ENCODE assay signal across 11 mouse cellular contexts in genomic region chr7:109525740-109526663, GRCm38 (mm10). TPM values are rescaled to one million over a fixed set of nuclear protein-coding genes. Genes with fewer than 3 reads are reported as not detected.
DNase-seq lines count a peak whose midpoint lies in the region; ATAC-seq and TF ChIP-seq lines count a peak whose summit lies in the region.
"Had no signal": no experiment of that assay in that cellular context is flagged by ENCODE, and none has a peak within 500 bp of the region (broad histone marks: within the 10 kb centered on the region; RNA-seq: fewer than 3 reads in every experiment).

No protein-coding gene starts in this region.

- no peak overlapping the region for H3K4me3 ChIP-seq in embryonic facial prominence, embryonic 13.5 days
- no peak overlapping the region for H3K4me3 ChIP-seq in embryonic facial prominence, embryonic 10.5 days
- no peak overlapping the region for H3K4me3 ChIP-seq in liver, adult 2 months (ENCODE audit: insufficient read depth, low read depth, low read length)
- no peak overlapping the region for H3K4me3 ChIP-seq in intestine, postnatal 0 days (ENCODE audit: low read depth, low read length)
- no peak overlapping the region for H3K4me3 ChIP-seq in liver, embryonic 15.5 days (replicated peaks)
- no peak overlapping the region for H3K4me3 ChIP-seq in hindbrain, embryonic 16.5 days (ENCODE audit: low read length)
- H3K4me3 ChIP-seq: left cerebral cortex, adult 2 months; megakaryocyte, embryonic 14.5 days had no signal

- no peaks in the 10 kb centered on the region for H3K9me3 ChIP-seq in embryonic facial prominence, embryonic 13.5 days
- H3K9me3 ChIP-seq in embryonic facial prominence, embryonic 10.5 days = no peaks in the 10 kb centered on the region
- H3K9me3 ChIP-seq in intestine, postnatal 0 days (ENCODE audit: control insufficient read depth) = no peaks in the 10 kb centered on the region
- H3K9me3 ChIP-seq in liver, embryonic 15.5 days (replicated peaks) = no peaks in the 10 kb centered on the region
- no peaks in the 10 kb centered on the region for H3K9me3 ChIP-seq in hindbrain, embryonic 16.5 days (ENCODE audit: control insufficient read depth, low read length)
- H3K9me3 ChIP-seq: megakaryocyte, embryonic 14.5 days had no signal

- ATAC-seq in embryonic facial prominence, embryonic 13.5 days (ENCODE audit: insufficient number of reproducible peaks, insufficient read depth, low FRiP score, low TSS enrichment, low read depth) = no peak
- ATAC-seq in intestine, postnatal 0 days = no peak
- no peak for ATAC-seq in liver, embryonic 15.5 days (ENCODE audit: insufficient read depth)
- ATAC-seq in hindbrain, embryonic 16.5 days = no peak
- ATAC-seq: forebrain, embryonic 16.5 days had no signal

- H3K27me3 ChIP-seq in embryonic facial prominence, embryonic 13.5 days = no peaks in the 10 kb centered on the region
- no peaks in the 10 kb centered on the region for H3K27me3 ChIP-seq in embryonic facial prominence, embryonic 10.5 days (replicated peaks; ENCODE audit: low read depth, poor library complexity, severe bottlenecking)
- no peaks in the 10 kb centered on the region for H3K27me3 ChIP-seq in liver, adult 2 months (ENCODE audit: control insufficient read depth, insufficient read depth, low read length)
- H3K27me3 ChIP-seq in intestine, postnatal 0 days (replicated peaks; ENCODE audit: control insufficient read depth, insufficient read depth, low read length) = no peaks in the 10 kb centered on the region
- H3K27me3 ChIP-seq in liver, embryonic 15.5 days = no peaks in the 10 kb centered on the region
- no peaks in the 10 kb centered on the region for H3K27me3 ChIP-seq in hindbrain, embryonic 16.5 days (replicated peaks; ENCODE audit: control insufficient read depth, insufficient read depth, low read length)
- H3K27me3 ChIP-seq: megakaryocyte, embryonic 14.5 days had no signal

- TF ChIP-seq CTCF in liver, adult 2 months (IDR thresholded peaks at IDR 0.05; ENCODE audit: low read depth, low read length) = no peak
- no peak for TF ChIP-seq CTCF in intestine, postnatal 0 days (IDR thresholded peaks at IDR 0.05; ENCODE audit: low read depth)

- no peak for DNase-seq in embryonic facial prominence, embryonic 10.5 days (ENCODE audit: low spot score)
- DNase-seq in liver, adult 2 months (ENCODE audit: extremely low read depth, low read depth, low spot score) = peak; percentile 85
- DNase-seq in liver = no peak
- no peak for DNase-seq in urinary bladder, postnatal 25 days (ENCODE audit: low spot score)

- H3K4me2 ChIP-seq in embryonic facial prominence, embryonic 13.5 days = no peak overlapping the region
- no peak overlapping the region for H3K4me2 ChIP-seq in intestine, postnatal 0 days (replicated peaks; ENCODE audit: low read depth)
- H3K4me2 ChIP-seq in liver, embryonic 15.5 days = no peak overlapping the region
- no peak overlapping the region for H3K4me2 ChIP-seq in hindbrain, embryonic 16.5 days (ENCODE audit: low read length)

- TF ChIP-seq POLR2A in liver, adult 2 months (IDR thresholded peaks at IDR 0.05; ENCODE audit: extremely low read depth, insufficient read depth, low read length) = no peak

- H3K4me1 ChIP-seq in embryonic facial prominence, embryonic 13.5 days = peaks cover 12% of the 10 kb centered on the region
- peaks cover 14% of the 10 kb centered on the region for H3K4me1 ChIP-seq in embryonic facial prominence, embryonic 10.5 days
- peaks cover 26% of the 10 kb centered on the region for H3K4me1 ChIP-seq in liver, adult 2 months (ENCODE audit: control insufficient read depth, insufficient read depth, low read length)
- no peaks in the 10 kb centered on the region for H3K4me1 ChIP-seq in intestine, postnatal 0 days (replicated peaks; ENCODE audit: control insufficient read depth, insufficient read depth, low read length)
- peaks cover 44% of the 10 kb centered on the region for H3K4me1 ChIP-seq in liver, embryonic 15.5 days (replicated peaks)
- H3K4me1 ChIP-seq in hindbrain, embryonic 16.5 days (ENCODE audit: control insufficient read depth, insufficient read depth, low read depth, low read length) = 0 out of 2 replicates have a peak, but pooled peaks cover 2% of the 10 kb centered on the region

- no peaks in the 10 kb centered on the region for H3K79me2 ChIP-seq in liver, adult 2 months (ENCODE audit: control insufficient read depth, insufficient read depth, low read length)

- peak overlapping the region; percentile 14; the same call in 1 of the 2 replicates for H3K27ac ChIP-seq in embryonic facial prominence, embryonic 13.5 days
- H3K27ac ChIP-seq in embryonic facial prominence, embryonic 10.5 days (replicated peaks) = no peak overlapping the region; the same call in 1 of the 2 replicates
- peak overlapping the region; percentile 51 for H3K27ac ChIP-seq in liver, adult 2 months (replicated peaks; ENCODE audit: insufficient read depth, low read depth, low read length)
- 0 out of 2 replicates have a peak overlapping the region, but pooled peaks have one; percentile 7 for H3K27ac ChIP-seq in intestine, postnatal 0 days (ENCODE audit: low read depth, low read length)
- H3K27ac ChIP-seq in liver, embryonic 15.5 days (replicated peaks) = 0 out of 2 replicates have a peak overlapping the region, but pooled peaks have one; percentile 42
- H3K27ac ChIP-seq in hindbrain, embryonic 16.5 days (ENCODE audit: low read depth, low read length) = no peak overlapping the region
- H3K27ac ChIP-seq: left cerebral cortex, adult 2 months had no signal

- no peak overlapping the region for H3K9ac ChIP-seq in embryonic facial prominence, embryonic 13.5 days
- no peak overlapping the region for H3K9ac ChIP-seq in liver, adult 2 months (ENCODE audit: low read depth, low read length)
- no peak overlapping the region for H3K9ac ChIP-seq in intestine, postnatal 0 days (ENCODE audit: low read depth, low read length)
- no peak overlapping the region for H3K9ac ChIP-seq in liver, embryonic 15.5 days
- H3K9ac ChIP-seq in hindbrain, embryonic 16.5 days (ENCODE audit: low read depth, low read length) = no peak overlapping the region

- H3K36me3 ChIP-seq in embryonic facial prominence, embryonic 13.5 days = peaks cover 85% of the 10 kb centered on the region
- peaks cover 92% of the 10 kb centered on the region for H3K36me3 ChIP-seq in embryonic facial prominence, embryonic 10.5 days (replicated peaks)
- H3K36me3 ChIP-seq in liver, adult 2 months (ENCODE audit: control insufficient read depth, insufficient read depth, low read length) = peaks cover 50% of the 10 kb centered on the region
- H3K36me3 ChIP-seq in intestine, postnatal 0 days (ENCODE audit: control insufficient read depth, insufficient read depth) = peaks cover 95% of the 10 kb centered on the region
- H3K36me3 ChIP-seq in liver, embryonic 15.5 days (replicated peaks) = peaks cover 85% of the 10 kb centered on the region
- H3K36me3 ChIP-seq in hindbrain, embryonic 16.5 days (ENCODE audit: control insufficient read depth, insufficient read depth, low read length) = peaks cover 38% of the 10 kb centered on the region

- 81% methylated on average over 16 of the region's 16 CpGs for WGBS in embryonic facial prominence, embryonic 13.5 days
- 81% methylated on average over 16 of the region's 16 CpGs for WGBS in embryonic facial prominence, embryonic 10.5 days
- 22% methylated on average over 16 of the region's 16 CpGs for WGBS in liver, adult 2 months
- 64% methylated on average over 16 of the region's 16 CpGs for WGBS in intestine, postnatal 0 days
- 65% methylated on average over 16 of the region's 16 CpGs for WGBS in liver, embryonic 15.5 days (ENCODE audit: insufficient replicate concordance)
- WGBS in hindbrain, embryonic 16.5 days = 76% methylated on average over 16 of the region's 16 CpGs

RNA-seq across cellular contexts. Expression of gene Rpl27a, which starts 7.1 kb away (rescaled TPM):
- 154 and 159 TPM in 2 replicates for polyA plus RNA-seq in embryonic facial prominence, embryonic 13.5 days (2015; fragmentation: Nextera tagmentation; extraction: Ambion mirVana)
- polyA plus RNA-seq in embryonic facial prominence, embryonic 10.5 days (2016; fragmentation: Nextera tagmentation; extraction: Ambion mirVana) = 132 and 136 TPM in 2 replicates
- 318 and 380 TPM in 2 replicates for total RNA-seq in liver, adult 2 months (2014; rRNA removed)
- 251 and 255 TPM in 2 replicates for polyA plus RNA-seq in liver, adult 2 months (2012; rRNA removed)
- 81.0 and 95.7 TPM in 2 replicates for polyA plus RNA-seq in intestine, postnatal 0 days (2015; fragmentation: Nextera tagmentation; extraction: Ambion mirVana)
- polyA plus RNA-seq in liver, embryonic 15.5 days (2015; fragmentation: Nextera tagmentation; extraction: Ambion mirVana) = 58.5 and 71.9 TPM in 2 replicates
- polyA plus RNA-seq in hindbrain, embryonic 16.5 days (2015; fragmentation: Nextera tagmentation; extraction: Ambion mirVana) = 76.0 and 80.8 TPM in 2 replicates

RNA-seq across cellular contexts. Expression of gene Trim66, which starts 18.1 kb away (rescaled TPM):
- polyA plus RNA-seq in embryonic facial prominence, embryonic 13.5 days (2015; fragmentation: Nextera tagmentation; extraction: Ambion mirVana) = 1.3 and 2.4 TPM in 2 replicates
- 0.15 and 0.22 TPM in 2 replicates for polyA plus RNA-seq in embryonic facial prominence, embryonic 10.5 days (2016; fragmentation: Nextera tagmentation; extraction: Ambion mirVana)
- under 0.01 and 0.07 TPM in 2 replicates for total RNA-seq in liver, adult 2 months (2014; rRNA removed)
- polyA plus RNA-seq in liver, adult 2 months (2012; rRNA removed) = 0.04 and 0.06 TPM in 2 replicates
- 0.01 and 0.05 TPM in 2 replicates for polyA plus RNA-seq in intestine, postnatal 0 days (2015; fragmentation: Nextera tagmentation; extraction: Ambion mirVana)
- polyA plus RNA-seq in liver, embryonic 15.5 days (2015; fragmentation: Nextera tagmentation; extraction: Ambion mirVana) = not detected in 2 replicates
- 0.91 and 1.4 TPM in 2 replicates for polyA plus RNA-seq in hindbrain, embryonic 16.5 days (2015; fragmentation: Nextera tagmentation; extraction: Ambion mirVana)

Comparison
In these comparisons a context has a peak if more than half of its experiments do, and no peak if none do; other contexts are left out.
1. H3K27ac ChIP-seq: peak in embryonic facial prominence, embryonic 13.5 days (single experiment), liver, adult 2 months (single experiment), intestine, postnatal 0 days (single experiment) and liver, embryonic 15.5 days (single experiment); none in embryonic facial prominence, embryonic 10.5 days (single experiment) and hindbrain, embryonic 16.5 days (single experiment).